Mouse (Mus musculus): ENCODE measurements around the gene Ankrd28.

Gene Ankrd28

GRCm38 (mm10) chr14:31664903-31665565, 165.4 kb downstream of the Ankrd28 start:
- DNase-seq = no peak

- no peak for DNase-seq
Observed at GRCm38 (mm10) chr14:31664100-31664902, 166.2 kb downstream of the Ankrd28 start.

GRCm38 (mm10) chr14:31663376-31664099, 166.9 kb downstream of the Ankrd28 start:
- no peak for DNase-seq

DNA sequence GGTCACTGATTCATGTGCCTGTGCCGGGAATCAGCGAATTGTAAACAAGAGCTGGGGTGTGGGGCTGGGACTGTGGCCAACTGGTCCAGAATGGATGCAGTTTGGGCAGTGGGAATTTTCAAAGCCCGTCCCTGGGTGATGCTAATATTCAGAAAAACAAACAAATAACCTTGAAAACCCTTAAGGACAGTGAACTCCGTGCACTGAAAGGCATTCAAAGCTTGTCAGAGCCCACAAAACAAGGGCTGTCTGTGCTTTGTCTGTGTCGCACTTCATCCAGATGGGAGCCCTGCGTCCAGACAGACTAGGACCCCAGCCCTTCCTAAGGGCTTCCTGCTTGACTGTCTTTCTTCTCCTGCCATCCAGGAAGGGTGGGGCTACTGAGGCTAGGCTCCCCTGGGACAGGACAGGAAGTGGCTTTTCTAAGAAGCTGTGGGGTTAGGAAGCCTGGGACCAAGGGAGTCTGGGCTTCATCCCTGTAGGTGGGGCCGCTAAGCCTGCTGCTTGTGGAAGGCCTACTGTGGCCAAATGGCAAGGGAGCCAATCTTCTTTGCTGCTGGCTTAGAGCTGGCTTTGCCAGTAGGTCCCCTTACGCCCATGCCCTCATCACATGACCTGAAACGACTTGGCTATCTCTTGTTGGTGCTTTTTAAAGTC, 167.8 kb downstream of the Ankrd28 start:
- DNase-seq = no peak

DNA sequence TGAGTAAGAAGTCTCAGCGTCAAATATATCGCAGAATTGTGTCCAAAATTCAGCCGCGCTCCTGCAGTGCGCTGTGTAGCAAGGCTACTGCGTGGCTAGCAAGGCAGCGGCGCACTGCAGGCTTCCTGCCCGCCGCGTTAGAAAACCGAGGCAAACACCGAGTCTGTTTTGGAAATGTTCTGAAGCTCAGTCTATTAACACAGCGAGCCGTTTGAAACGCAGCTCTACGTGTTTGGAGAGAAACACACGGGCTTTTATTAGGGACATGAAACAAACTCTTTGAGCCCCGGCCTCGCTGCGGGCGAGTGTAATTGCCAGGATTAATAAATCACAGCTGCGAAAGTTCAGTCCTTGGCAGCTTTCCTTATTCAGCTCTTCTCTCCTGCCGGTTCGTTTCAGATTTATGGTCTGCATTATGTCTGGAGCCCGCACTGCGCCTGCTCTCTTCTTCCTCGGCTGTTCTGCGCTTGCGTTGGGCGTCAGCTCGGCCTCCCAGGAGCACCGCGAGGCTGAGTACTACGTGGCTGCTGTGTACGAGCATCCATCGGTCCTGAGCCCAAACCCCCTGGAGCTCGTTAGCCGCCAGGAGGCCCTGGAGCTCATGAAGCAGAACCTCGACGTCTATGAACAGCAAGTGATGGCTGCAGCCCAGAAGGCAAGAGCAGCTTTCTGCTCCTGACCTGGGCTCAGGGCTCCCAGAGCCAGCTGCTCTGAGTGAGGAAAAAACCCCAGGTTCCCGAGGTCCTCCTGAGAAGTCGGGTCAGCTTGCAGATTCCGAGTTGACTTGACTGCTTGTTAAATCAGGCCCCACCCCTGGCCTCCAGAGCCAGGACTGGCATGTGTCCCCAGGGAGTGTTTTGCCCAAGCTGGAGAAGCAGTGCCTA, 168.5 kb downstream of the Ankrd28 start:
- DNase-seq = peak; percentile 81

DNA sequence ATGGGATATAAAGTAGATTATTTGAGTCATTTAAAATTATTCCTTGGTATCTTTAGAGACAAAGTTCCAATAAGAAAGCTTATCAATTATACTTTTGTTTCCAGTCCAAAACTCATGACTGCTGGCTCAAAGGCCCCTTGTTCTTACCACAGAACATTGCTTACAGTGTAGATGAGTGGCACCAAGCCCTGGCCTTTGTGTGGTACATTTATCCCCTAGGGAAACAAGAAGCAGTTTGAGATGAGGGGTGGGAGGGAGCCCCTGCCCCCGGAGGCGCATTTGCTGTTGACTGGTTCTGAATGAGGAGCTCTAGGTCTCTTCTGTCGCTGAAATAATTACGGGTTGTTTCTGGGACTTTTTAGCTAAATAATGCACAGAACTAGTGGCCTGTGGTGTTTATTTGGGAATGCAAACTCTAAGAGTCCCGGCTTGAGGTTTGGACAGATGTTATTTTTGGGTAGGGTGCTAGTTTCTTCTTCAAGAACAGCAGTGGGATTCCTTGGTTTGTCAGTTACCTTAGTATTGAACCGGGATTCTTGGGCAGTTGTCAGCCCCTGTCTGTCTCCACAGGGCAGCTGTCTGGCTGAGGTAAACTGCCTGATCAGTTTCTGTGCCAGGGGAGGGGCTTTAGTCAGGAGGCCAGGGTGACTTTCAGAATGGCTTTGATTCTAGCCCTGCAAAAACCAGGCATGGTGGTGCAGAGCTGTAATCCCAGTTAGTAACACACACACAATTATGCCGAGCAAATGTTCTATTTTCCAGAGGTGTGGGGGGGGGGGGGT, 169.9 kb downstream of the Ankrd28 start:
- DNase-seq = no peak

DNA sequence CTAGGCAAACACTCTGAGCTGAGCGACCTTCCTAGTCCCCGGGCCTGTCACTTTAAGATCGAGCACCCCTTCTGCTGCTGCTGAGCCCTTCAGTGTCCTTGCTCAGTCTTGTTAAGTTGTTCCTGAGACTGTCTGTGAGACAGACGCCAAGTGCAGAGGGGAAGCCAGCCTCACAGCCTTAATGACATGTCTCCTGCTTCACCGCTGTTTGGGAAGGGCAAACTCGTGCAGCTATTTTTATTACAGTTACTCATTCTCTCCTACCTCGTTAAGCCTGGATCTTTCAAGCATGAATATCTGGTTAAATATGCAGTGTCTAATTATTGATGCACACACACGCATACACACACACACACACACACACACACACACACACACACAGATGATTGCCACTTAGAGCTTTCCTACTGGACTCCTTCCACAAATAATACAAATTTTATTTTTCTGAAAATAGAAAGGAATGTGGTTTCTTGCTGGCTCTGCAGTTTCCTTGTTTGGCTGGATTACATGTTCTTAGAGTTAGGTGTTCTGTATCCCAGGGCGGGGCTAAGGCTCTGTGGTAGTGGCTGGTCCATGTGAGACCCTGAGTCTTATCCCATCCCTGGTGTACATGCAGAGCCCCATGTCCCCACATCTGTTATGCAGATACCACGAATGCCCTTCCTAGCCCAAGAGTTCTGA, 170.8 kb downstream of the Ankrd28 start:
- no peak for DNase-seq

DNA sequence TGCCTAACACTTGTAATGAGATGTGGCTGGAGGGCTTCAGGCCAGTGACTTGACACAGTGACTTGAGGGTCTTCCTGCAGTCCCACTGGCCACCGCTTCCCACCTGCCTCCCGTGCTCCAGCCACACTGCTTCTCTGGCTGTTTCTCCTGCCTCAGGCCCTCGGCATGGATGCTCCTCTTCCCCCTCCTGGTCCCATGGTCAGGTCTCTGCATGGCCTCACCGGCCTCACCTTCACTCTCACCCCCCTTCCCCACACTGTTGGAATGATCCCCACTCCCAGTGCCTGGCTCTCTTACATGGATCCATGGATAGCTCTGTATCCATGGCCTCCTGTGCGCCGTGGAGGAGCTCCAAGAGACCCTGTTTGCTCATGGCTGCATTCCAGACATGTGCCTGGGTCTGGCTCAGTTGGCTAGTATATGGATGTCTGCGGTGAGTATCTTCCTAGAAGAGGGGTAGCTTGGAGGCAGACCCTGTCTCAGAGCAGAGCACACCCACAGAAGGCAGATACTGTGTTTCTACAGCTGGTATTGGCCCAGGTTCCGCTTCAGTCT, 172.2 kb downstream of the Ankrd28 start:
- DNase-seq = no peak

DNA sequence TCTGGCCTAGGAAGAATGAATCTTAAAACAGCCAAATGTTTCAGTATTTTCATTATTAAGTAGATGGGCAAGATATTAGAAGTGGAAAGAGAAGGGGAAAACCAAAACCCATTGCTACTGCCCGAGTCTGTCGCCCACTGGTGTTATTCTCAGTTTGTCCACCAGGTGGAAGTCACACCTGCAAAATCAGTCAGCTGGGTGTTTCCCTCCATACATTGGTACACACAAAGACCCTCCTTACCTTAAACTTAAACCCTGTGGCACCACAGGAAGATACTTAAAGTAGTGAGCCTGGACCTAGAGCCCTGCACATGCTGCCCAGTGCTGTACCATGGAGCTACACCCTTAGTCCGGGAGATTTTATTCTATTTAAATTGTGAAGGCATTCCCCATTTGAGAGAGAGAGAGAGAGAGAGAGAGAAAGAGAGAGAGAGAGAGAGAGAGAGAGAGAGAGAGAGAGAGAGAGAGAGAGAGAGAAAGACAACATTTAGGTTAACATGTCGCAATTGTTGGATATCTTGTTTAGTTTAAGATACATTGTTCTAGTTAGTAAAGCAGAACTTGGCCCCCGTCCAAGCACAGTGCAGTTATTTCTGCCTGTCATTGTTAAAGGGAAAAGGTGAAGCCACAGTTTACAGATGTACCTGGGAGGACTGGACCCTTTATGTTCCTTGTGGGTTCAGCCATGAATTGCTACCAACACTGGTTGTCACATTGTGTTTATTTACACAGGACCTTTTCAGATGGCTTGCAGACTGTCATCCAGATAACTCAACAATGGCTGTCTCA, 173.4 kb downstream of the Ankrd28 start:
- DNase-seq = peak; percentile 81

- no peak for DNase-seq
Observed at GRCm38 (mm10) chr14:31656386-31656785, 174.1 kb downstream of the Ankrd28 start.

DNA sequence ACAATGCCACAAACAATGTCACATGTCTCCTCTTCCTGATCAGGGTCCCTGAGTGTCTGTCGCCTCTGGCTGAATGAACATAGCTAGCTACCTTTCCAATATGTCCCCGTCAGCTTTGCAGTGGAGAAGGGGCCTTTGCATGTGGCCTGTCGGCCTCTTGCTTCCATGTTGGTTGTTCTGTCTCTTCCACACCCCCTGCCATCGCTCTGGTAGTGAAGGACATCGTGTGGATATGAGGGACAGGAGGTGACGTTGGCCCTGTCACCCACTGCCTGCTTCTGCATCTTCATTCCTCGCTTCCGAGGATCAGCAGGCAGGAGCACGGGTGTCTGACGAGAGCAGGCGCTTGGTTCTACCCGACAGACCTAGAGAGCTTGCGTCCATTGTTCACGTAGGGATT, 175.0 kb downstream of the Ankrd28 start:
- no peak for DNase-seq

DNA sequence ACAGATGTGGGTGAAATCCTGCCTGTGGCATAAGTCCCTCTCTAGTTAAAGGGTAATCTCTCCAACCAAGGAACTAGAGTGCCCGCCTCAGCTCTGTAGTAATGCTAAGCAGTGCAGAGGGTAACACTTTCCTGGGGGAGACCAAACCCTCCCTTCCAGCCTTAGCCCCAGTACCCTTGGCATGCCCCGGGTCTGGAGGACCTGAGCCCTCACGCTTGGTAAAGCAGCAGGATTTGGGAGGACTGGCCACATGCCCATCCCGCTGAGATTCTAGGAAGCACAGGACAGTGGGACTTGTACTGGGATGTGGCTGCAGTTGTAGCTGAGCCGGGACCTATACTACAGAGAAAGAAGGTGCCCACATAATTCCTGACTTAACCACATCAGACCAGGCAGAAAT, 175.6 kb downstream of the Ankrd28 start:
- no peak for DNase-seq

- DNase-seq = no peak
Observed at GRCm38 (mm10) chr14:31653101-31653875, 177.2 kb downstream of the Ankrd28 start.

DNA sequence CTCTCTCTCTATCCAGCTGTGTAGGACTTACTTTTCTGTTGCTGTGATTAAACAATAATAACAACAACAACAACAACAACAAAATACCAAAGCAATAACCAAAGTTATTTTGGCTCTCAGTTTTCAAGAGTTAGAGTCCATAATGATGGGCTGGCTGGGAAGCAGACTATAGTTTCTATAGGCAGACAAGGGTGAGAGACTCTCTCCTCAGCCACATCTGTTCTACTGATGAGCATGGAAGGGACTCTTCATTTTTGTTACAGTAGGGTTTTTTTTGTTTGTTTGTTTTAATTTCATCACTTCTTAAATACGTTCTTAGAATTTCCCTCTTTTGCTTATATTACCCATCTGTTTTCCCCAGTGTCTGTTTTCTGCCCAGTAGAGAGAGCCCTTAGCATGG, 177.8 kb downstream of the Ankrd28 start:
- no peak for DNase-seq

DNA sequence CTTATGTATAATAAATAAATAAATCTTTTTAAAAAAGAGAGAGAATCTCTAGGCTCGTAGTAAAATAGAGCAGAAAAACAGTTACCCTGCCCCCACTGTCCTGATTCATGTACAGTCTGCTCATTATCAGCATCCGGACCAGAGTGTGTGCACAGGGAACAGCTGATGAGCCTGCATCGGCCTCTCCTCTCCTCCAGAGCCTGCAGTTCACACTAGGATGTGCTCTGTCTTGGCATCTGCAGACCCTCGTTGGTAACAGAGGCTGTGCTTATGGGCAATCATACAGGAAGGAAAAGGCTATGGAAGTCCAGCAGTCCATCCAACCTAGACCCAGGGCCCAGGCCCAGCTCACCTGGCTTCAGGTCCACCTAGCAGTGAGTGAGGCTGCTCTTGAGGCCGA, 178.3 kb downstream of the Ankrd28 start:
- DNase-seq = no peak

DNA sequence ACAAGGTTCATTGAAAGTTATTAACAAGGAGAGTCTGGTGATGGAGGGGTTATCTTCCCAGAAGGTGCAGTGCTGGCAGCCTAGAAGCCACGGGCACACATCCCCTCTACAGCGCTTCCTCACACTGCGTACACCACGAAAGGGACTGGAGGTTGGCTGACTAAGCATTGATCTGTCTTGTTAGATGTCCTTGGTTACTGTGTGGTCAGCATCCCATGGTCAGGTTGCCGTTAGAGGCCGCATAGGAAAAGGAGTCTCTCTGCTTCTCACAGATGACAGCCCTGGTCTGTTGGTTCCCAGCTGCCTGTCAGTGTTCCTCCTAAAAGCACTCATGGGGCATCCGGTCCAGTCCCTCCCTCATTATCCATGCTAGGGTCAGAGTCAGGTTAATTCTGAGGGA, 179.2 kb downstream of the Ankrd28 start:
- no peak for DNase-seq

- DNase-seq = no peak
Observed at GRCm38 (mm10) chr14:31650347-31650746, 180.1 kb downstream of the Ankrd28 start.
